Mouse (Mus musculus): Measurements from ENCODE around the gene Iars2.

The Iars2 gene

GRCm38 (mm10) chr1:185328721-185329610, at the start of gene Iars2:
Gene Iars2, minus strand, starts transcription at chr1:185329396.
- DNase-seq (ENCODE audit: low read depth in 1 of 2, low spot score in 2 of 2) = peak; percentile 47 to 77

DNA sequence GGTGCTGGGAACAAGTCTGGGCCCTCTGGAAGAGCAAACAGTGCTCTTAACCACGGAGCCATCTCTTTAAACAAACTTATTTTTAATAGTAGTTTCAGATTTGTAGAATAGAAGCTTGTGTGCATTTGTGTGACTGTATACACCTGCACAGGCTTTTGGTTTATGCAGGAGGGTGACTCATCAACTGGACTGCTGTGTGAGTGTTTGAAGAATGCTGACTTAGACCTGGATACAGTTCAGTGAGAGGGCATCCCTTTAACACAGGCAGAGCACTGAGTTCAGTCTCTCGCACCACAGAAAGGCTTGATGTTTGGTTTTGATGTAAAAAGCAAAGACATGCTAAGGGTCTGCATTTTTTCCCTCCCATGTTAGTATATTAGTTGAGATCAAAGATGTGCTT, 48.2 kb upstream of the Iars2 start:
- no peak for DNase-seq (ENCODE audit: low read depth in 1 of 2, low spot score in 2 of 2)

DNA sequence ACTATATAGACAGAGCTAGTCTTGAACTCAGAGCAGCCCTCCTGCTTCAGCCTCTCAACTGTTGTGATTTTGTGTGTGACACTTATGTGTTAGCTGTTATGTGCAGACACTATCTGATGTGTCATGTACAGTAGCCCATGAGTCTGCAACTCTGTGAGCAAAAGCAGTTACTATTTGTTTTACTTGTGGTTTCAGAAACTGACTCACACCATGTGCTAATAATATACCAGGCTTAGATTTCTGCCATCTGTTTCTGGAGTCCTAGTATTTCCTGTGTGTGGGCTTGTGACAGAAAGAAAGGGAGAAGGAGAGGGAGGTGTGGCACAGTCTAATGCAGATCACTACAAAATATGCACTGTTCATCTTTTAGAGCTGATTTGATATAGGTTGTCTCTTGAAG, 47.2 kb upstream of the Iars2 start:
- DNase-seq (ENCODE audit: low read depth in 1 of 2, low spot score in 2 of 2) = no peak

- DNase-seq (ENCODE audit: low read depth in 1 of 2, low spot score in 2 of 2) = no peak
These were observed 40.8 kb upstream of the Iars2 start for GRCm38 (mm10) chr1:185369979-185370378.

DNA sequence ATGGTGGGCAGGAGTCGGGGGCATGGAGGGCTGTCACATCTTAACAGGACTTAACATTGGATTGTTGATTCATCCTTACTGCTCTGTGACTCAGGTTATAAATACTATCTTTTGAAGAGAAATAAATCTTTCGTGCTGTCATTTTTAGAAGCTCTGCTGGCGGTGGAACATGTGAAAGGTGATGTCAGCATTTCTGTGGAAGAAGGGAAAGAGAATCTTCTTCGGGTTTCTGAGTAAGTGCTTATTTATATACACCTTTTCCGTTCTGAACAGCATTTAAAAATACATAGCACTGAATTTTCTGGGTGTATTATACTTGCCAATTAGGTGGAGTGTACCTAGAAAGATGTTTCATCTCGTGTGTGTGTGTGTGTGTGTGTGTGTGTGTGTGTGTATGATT, 38.2 kb upstream of the Iars2 start:
- no peak for DNase-seq (ENCODE audit: low read depth in 1 of 2, low spot score in 2 of 2)

- DNase-seq (ENCODE audit: low read depth in 1 of 2, low spot score in 2 of 2) = no peak
These were observed 35.0 kb upstream of the Iars2 start for GRCm38 (mm10) chr1:185364183-185364540.

DNA sequence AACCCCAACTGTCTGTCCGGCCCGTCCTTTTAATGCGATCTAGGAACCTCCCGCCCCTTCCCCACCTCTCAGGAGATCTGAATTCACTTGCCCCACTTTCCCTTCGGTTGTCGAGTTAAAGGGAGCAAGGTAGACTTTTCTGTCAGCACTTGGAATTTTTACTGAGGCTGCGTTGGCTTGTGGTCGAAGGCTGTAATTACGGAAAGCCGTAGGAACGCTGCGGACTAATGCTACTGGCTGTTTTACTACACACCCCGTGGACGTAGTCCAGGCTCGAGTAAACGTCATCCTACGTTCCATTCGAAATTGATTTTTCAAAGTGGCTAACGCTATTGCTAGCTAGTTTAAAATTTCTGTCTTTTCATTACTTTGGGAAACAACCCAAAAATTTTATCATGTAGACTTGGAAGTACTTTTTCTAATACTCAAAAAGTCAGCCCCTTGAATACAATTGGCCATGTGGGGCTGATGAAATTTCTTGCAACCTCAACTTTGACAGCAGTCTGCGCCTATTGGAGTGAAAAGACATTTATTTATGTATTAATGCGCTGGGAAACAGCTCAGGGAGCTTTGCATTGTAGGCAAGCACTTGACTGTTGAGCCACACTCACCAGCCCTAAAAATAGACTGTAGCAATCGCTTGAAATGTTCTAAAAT, 34.5 kb upstream of the Iars2 start:
- DNase-seq (ENCODE audit: low read depth in 1 of 2, low spot score in 2 of 2) = peak in 1 of 2 experiments; percentile 15

GRCm38 (mm10) chr1:185362677-185363520, 33.7 kb upstream of the Iars2 start, which contains the start of gene Eprs:
Gene Eprs, plus strand, starts transcription at chr1:185363044.
- DNase-seq (ENCODE audit: low read depth in 1 of 2, low spot score in 2 of 2) = peak; percentile 96 to 99

- no peak for DNase-seq (ENCODE audit: low read depth in 1 of 2, low spot score in 2 of 2)
These were observed 29.0 kb upstream of the Iars2 start for GRCm38 (mm10) chr1:185358211-185358610.

GRCm38 (mm10) chr1:185356246-185356645, 27.1 kb upstream of the Iars2 start:
- DNase-seq (ENCODE audit: low read depth in 1 of 2, low spot score in 2 of 2) = no peak

GRCm38 (mm10) chr1:185354731-185355130, 25.5 kb upstream of the Iars2 start:
- no peak for DNase-seq (ENCODE audit: low read depth in 1 of 2, low spot score in 2 of 2)

GRCm38 (mm10) chr1:185353351-185353750, 24.2 kb upstream of the Iars2 start:
- no peak for DNase-seq (ENCODE audit: low read depth in 1 of 2, low spot score in 2 of 2)

- DNase-seq (ENCODE audit: low read depth in 1 of 2, low spot score in 2 of 2) = no peak
These were observed 23.0 kb upstream of the Iars2 start for GRCm38 (mm10) chr1:185352151-185352550.

DNA sequence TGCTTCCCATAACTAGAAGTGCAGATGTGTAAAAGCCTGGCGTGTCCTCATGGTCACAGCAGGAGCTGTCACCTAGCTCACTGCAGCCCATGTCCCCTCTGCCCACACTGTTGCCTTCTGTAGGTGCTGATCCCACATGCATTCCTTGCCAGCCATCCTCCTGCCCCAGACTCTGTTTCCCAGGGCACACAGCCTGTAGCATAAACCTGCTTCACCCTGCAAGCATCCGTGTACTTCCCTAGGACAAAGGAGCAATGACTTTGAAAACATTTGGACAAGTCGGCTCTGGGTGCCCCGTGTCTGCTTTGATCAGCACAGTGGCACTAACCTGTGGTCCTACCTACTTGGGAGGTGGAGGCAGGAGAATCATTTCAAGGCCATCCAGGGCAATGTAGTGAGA, 21.4 kb upstream of the Iars2 start:
- DNase-seq (ENCODE audit: low read depth in 1 of 2, low spot score in 2 of 2) = no peak

GRCm38 (mm10) chr1:185349741-185350140, 20.5 kb upstream of the Iars2 start:
- no peak for DNase-seq (ENCODE audit: low read depth in 1 of 2, low spot score in 2 of 2)

GRCm38 (mm10) chr1:185346188-185346587, 17.0 kb upstream of the Iars2 start:
- no peak for DNase-seq (ENCODE audit: low read depth in 1 of 2, low spot score in 2 of 2)

GRCm38 (mm10) chr1:185343422-185343821, 14.2 kb upstream of the Iars2 start:
- DNase-seq (ENCODE audit: low read depth in 1 of 2, low spot score in 2 of 2) = no peak

- no peak for DNase-seq (ENCODE audit: low read depth in 1 of 2, low spot score in 2 of 2)
These were observed 13.2 kb upstream of the Iars2 start for GRCm38 (mm10) chr1:185342441-185342840.

- DNase-seq (ENCODE audit: low read depth in 1 of 2, low spot score in 2 of 2) = no peak
These were observed 7.3 kb upstream of the Iars2 start for GRCm38 (mm10) chr1:185336535-185336934.

DNA sequence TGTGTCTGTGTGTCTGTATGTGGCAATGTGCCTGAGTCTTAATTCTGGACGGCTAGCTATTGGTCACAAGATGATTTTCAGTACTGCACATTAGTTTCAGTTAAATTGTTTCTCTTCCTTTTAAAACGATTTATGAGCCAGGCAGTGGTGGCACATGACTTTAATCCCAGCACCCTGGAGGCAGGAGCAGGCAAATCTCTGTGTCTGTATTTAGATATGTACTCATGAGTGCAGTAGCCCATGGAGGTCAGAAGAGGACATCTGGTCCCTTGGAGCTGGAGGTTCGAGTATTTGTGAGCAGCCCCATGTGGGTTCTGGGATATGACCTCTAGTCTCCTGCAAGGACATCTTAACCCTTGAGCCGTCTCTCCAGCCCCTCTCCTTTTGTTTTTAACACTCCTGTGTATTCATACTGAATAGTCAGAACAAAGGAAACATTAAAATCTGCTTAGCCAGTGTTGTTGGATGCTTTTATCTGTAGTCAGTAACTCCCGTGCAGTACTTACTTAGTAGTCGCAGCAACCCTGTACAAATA, 6.1 kb upstream of the Iars2 start:
- no peak for DNase-seq (ENCODE audit: low read depth in 1 of 2, low spot score in 2 of 2)

DNA sequence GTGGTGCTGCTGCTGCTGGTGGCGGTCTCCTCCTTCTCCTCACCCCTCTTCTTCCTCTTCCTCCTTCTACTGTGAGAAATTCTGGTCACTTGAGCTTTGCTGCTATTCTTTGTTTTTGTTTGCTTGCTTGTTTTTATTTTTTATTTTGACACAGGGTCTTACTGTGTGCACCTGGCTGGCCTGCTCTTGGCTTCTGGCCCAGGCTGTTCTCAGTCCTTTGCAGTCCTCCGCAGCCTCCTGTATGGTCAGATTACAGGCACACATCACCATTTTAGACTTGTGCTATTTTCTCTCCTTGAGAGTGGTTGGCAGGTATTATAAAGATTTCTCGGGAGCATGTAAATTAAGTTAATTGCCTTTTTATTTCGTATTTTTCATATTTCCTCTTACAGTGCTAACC, 4.9 kb upstream of the Iars2 start:
- DNase-seq (ENCODE audit: low read depth in 1 of 2, low spot score in 2 of 2) = no peak

Data from monocyte, adult 2 months (primary cell).